Mouse (Mus musculus) megakaryocyte progenitor cell, adult 5-6 weeks (primary cell): ENCODE data around the gene Cux2. TPM values are rescaled to one million over a fixed set of nuclear protein-coding genes. Genes with fewer than 3 reads are reported as not detected.

Source experiments
- ATAC-seq: replicated peaks from 2 replicates; pipeline ENCODE4 v1.8.0; 2016; ENCODE audit warnings: mild to moderate bottlenecking, moderate TSS enrichment, inconsistent platforms; ENCODE audit not compliant: poor library complexity
- total RNA-seq, 2 experiments: library from RNA; stranded (forward) in 1 of 2; stranded (reverse) in 1 of 2; fragments of 157-497, 149-512 nt in 1 of 2; fragments of 200-1000 nt in 1 of 2; gene quantifications; 2 replicates each; pipeline versions ENCODE4 v1.2.3 to v1.2.4; 2015 to 2017

The Cux2 gene
- total RNA-seq, 2 experiments from 2014 or later = 0.07 to 1.1 TPM

DNA sequence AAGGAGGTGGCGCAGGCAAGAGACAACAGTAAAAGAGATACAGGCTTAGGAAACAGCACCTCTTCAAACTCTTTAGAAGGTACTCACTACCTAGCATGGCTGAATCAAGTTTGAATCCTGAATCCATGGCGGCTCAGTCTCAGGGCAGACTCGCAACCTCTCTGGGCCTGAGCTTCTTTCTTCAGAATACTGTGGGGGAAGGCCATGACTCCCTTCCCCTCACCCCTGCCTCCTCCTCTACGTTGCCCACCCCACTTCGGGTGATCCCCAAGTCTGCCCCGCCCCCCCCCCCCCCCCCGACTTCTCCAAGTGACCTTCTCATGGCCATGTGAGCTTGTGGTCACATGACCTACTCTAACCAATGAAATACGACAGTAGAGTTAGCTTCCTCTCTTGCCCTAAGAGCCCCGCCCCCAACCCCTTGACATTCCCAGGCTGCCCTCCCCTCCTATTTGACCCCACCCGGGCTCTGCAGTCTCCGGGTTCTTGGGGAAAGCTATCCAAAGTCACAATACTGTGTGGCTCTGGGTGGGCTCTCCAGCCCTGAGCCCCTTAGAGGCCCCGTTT is 10.9 kb upstream of the Cux2 start:
- ATAC-seq = no peak

DNA sequence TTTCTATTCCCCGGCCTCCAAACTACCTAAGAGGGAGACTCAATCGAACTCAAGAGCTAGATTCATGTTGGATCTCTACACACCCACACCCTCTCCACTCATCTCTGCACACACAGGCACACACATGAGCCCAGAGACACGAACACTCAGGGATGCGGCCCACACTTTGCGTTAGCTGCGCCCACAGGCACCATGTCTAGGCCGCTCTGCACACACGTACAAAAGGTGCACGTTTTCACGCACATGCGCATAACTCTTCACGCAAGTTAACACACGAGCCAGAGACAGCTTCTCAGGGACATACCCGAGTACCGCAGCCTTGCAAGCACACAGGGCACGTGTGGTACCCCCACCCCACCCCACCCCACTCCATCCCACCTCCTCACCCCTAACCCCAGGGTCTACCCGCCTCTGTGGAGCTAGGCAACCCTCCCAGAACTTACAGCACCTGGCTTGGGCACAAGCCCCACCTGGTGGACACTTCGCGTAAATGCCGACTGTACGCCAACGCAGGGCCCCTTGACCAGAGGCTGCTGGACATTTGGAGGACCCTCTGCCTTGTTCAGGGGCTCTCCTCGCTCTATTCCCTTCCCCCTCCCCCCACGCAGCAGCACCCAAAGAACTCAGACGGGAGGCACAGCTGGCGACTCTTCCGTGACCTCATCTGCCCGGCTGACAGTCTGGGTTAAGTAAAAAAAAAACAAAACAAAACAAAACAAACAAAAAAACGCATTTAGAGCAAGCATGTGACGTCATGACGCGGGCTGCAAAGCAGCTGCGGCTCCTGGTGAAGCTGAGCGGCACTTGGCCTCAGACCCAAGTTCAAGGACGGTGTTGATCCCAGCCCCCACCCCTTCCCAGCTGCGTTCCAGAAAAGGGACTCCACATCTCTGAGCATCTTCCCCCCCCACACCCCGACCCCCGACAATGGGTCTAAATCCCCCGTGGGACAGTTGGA is 9.4 kb upstream of the Cux2 start:
- ATAC-seq = peak; percentile 63

DNA sequence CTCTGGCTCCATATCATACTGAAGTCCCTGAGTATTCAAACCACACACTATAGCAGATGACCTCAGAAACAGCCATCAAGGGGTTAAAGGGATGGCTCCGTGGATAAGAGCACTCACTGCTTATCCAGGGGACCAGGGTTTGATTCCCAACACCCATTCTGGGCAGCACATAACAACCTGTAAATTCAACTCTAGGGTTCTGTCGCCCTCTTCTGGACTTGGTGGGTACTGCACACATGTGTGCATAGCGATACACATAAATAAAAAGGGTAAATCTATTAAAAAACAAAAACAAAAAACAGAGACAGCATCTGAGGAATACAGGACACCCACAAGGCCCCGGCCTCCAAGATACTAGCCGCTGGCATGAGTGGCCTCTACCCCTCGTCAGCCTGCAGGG is 7.7 kb upstream of the Cux2 start:
- 0 out of 2 replicates have a peak, but pooled peaks have one; percentile 25 for ATAC-seq

DNA sequence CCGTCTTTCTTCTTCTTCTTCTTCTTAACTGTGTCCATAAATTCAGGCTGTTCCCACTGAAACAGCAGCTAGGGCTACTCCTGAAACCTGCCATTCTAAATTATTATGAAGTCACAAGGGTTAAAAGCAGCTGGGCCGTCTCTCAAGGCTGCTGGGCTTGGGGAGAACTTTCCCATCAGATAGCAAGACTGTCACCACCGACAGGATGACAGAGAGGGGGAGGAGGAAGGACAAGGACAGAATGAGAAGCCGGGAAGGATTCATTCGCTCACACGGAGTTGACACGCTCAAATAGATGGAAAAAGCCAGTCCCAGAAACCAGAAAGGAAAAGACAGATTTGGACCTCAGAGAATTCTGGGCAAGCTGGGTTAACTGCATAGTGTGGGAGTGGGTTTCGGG is 6.7 kb upstream of the Cux2 start:
- ATAC-seq = no peak

DNA sequence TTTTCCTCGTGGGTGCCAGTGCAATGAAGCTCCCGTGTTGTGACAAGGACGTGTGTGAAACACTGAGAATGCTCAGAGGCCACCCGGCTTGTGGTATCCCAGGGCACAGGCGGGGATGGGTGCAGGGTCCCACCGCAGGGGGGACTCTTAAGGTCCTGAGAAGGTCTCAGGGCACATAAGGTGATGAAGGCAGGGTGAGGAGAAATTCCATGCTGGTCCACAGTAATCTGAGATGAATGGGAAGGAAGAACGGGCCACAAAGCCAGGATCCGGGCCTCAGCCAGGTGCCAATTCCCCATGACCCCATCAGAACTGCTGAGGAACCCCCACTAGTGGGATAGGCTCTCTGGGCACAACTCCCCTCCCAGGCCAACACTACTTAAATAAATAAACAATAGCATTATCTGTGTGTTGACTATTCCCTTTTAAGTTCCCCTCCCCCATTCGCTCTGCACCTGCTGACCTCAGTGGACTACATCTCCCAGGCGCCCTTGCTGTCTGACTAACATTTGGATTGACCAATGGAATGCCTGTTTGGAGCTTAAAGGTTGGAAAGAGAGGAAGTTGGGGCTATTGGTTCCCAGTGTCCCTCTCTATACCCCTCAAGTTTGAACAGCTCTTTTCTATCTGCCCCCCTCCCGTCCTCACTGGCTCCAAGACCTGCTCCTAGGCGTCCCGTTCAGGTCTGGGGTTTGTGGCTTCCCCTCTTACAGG is 4.4 kb upstream of the Cux2 start:
- peak; percentile 59 for ATAC-seq

DNA sequence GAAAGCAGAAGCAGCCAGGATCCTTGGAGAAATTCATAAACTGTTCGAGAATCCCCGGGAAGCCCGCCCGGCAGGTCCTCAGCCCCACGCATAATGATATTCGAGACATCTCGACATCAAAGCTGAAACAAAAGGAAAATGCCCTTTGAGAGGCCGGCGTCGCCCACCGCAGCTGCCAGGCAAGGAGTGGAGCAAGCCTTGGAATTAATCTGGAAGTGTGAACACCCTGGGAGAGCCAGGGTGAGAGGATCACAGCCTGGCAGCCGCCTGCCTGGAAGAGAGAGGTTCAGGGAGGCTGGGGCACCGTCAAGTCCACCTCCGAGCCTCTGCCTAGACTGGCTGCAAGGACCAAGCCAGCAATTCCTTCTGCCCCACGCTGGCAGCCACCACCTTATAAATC is 3.7 kb upstream of the Cux2 start:
- no peak for ATAC-seq

DNA sequence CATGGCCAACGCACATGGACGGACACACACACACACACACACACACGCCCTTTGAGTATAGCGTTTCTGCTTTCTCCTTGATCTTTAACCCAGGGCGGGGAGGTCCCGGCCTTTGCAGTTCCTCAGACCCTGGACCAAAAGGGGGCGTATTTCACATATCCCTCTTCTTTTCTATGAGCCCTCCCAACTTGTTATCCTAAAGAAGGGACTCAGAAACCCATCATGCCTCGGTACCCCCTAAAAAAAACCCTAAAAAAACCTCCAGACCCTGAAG is 867 bp upstream of the Cux2 start:
- 0 out of 2 replicates have a peak, but pooled peaks have one; percentile 8 for ATAC-seq

DNA sequence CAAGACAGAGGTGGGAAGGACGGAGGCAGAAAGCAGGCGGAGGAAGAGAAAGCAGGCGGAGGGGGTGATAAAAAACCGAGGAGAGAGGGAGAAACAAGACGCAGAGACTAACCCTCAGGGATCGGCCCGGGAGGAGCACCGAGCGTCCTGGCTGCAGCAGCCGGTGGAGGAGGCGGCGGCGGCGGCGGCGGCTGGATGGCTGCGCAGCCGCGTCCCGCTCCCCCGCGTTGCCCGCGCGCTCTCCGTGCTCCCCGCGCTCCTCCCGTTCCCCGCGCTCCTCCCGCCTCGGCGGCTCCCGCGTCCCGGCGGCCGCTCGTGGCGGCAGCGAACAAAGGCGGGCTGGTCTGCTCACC is 262 bp downstream of the Cux2 start:
- no peak for ATAC-seq

DNA sequence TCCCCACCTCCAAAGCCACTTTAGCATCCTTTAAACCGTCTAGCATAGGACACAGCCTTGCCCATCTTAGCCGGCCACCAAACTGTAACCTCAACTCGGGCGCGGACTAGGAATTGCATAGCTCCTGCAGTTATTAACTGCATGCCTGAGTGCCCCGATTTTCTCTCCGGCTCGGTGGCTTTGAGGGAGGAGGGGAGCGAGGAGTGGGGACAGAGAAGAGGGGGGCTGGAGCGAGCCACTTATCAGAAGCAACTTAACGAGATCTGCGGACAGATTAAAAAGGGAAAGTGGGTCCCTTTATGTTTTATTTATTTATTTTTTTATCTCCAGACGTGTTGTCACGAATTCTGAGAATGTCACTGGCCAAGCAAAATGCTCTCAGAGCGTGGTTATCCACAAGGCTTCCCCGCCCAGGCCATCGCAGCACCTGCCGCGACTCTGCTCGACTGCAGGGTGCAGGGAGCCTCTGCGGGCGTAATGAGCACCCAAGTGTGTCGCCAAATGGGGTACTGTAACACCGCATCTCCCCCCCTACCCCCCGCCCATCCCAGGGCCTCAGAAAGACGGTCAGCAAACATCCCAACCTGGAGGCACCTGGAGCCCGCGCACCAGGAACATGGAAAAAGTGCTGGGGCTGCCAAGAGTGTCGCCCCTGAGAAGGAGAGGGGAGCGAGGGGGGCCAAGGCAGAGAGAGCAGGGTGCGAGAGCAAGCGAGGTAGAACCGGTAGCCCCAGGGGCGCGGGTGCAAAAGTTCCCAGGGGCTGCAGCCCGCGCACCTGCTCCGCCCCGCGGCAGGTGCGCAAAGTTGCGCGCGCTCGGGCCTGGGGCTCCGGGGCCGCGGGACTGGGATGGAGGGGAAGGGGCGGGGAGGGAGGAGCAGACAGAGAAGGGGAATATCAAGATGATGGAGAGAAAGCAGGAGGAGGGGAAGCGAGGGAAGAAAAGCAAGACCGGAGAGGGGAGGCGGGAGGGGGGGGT is 927 bp downstream of the Cux2 start:
- ATAC-seq = no peak

DNA sequence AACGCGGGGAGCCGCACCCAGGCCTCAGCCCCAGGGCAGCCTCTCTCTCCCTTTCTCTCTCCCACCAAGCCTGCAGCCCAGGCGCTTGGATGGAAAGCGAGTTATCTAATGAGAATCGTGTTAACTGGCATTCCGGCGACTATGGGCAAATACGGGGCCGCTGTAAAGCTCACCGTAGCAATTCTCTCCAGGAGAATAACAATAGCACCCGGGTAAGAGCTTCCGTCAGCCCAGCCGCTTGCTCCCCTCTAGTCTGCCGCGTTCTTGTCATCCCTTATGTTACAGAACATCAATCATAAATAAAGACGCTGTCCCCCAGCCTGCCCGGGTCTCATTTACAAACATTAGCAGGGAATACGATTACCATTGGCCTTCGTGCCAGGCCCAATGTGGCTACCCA is 1.6 kb downstream of the Cux2 start:
- no peak for ATAC-seq

DNA sequence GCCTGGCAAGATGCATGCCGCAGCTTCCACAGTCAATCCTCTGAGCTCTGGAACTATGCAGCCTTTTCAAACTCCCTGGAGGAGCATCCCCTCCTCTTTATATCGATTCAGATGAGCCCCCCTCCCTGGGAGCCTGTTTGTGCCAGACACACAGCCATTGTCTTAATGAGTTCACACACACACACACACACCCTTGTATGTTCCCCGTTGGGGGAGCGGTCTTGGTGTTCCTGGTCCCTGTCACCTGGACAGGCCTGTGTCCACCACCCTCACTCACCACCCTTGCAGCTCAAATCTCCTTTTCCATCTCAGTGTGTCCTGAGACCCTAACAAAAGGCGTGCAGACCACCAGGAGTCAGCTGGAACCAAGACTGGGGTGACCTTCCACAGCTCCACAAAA is 2.1 kb downstream of the Cux2 start:
- ATAC-seq = no peak

DNA sequence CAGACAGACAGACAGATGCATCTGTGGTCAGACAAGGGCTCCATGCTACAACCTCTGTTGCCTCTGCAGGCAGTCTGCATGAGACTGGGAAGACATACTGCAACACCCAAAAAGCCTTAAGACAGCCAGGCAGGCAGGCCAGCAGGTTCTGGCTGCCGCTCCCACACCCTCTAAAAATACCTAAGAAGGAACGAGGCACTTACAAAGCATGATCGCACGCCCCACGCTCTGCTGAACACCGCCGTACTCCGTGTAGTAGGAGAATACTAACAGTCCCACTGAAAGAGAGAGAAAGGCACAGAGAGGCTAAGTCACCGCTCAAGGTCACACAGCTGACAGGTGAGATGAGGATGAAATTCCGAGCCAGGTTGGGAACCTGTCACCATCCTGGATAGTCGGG is 6.3 kb downstream of the Cux2 start:
- ATAC-seq = no peak

DNA sequence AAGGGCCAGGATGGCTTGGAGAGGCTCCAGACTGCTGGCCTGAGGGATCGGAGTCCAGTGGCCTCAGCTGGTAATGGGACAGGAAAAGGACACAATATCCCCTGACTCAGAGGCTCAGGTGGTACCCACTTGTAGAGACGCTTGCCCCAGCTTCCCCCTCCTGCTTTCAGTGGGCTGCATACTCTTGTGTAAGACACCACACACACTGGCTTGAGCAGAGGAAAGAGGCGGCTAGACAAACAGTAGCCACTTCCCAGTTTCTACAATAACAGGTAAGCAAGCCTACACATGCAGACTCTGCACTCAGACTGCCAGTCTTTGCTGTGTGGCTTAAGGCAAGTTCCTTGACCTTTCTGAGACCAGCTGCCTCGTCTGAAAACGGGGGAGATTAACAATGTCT is 14.6 kb downstream of the Cux2 start:
- ATAC-seq = peak; percentile 58

DNA sequence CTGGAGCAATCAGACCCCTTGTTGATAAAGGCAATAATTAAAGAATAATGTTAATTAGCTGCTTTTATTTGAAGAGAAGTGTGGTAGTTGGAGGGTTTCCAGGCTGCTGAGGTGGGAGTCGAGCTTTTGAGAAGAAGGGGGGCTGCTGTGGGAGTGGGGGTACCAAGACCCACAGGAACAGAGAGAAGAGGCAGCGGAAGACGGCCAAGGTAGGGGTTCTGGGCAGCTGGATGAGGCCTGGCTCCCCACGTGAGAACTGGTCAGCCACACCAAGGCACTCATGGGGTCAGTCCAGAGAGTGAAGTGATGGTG is 16.8 kb downstream of the Cux2 start:
- no peak for ATAC-seq

DNA sequence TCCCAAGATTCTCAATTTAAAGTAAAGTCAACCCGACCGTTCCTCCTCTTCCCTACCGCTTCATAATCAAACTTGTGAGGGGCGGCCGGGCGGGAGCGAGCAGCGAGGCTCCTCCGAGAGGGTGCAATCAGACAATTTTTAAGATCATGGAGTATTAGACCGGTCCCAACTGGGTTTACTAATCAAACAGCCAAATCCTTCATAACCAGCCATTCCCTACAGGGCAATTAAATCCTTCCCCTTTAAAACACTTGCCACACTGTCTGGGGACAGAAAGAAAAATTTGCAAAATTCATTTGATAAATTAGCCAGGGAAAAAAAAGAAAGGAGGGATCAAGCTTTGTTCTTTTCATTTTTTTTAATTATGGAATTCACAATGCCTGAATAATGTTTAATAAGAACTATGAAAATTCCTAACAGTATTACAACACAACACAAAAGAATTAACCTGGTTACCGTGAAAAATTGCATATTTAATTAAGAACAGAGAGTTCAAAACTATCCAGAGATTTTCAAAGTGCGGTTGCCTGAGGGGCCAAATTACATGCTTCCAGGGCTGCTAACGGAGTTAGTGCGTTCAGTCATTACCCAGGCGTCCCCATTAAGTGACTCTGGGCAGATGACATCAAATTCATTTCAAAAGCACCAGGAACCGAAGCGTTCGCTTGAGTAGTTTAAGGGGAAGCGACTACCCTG is 17.3 kb downstream of the Cux2 start:
- ATAC-seq = no peak

DNA sequence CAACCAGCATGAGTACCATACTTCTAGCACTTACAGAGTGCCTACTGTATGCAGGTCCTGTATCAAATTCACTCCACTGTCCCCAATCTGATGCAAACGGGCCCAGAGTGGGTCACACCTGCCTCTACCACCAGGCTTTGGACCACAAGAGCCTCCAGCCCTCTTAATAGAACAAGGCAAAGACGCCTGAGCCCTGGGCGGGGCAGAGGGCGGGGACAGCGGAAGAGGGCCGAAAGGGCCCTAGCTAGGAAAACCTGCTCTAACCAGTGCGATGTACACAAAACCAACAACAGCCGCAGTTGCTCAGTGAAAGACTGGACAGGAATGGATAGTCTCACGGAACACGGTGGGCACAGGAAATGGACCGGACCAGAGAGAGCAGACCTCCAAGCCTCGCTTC is 18.8 kb downstream of the Cux2 start:
- no peak for ATAC-seq

DNA sequence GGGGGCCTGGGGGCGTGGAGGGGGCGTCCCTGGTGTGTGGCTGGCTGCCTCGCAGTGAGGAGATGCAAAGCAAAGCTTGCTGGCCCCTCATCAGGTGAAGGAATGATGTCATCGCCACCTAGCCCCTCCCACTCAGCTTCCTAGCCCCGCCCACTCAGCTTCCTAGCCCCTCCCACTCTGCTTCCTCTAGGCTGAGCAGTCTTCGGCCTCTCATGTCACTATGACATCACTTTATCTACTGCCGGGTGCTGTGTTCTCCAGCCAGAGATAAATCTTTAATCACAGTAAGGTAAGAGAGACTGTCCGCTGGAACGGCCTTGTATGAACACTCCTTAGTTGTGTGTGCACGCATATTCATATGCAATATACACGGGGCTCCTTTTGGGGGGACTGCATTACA is 19.3 kb downstream of the Cux2 start:
- no peak for ATAC-seq

DNA sequence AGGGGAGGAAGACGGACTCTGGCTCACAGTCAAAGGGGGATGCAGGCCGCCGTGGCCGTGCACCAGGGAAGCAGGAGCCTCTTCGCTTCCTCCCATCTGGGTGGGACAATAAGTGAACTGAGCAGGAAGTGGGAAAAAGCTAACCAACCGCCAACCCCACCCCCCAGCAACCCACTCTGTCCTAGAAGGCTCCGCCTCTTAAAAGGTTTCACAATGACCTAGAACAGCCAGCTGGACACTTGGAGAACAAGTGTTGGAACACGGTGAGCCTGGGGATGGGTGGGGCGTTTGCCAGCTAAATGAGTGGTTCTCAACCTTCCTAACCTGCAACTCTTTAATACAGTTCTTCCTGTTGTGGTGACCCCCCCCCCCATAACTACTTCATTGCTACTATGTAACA is 23.1 kb downstream of the Cux2 start:
- ATAC-seq = no peak

DNA sequence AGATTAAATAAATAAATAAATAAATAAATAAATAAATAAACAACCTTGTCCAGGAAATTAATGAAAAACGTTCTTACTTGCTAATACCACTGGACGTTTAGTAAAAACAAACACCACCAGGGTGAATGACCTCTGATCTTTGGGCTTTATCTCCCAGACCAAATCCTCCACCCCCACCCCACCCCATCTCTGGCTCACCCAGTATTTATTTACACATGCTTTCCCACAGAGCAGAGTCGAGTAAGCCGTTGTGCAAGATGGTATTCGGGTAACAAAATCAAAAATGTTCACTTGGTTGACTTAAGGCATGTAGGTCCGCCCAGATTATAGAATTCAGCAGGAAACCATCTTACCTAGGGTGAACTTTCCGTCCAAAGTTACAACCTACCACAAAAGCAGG is 23.6 kb downstream of the Cux2 start:
- no peak for ATAC-seq

DNA sequence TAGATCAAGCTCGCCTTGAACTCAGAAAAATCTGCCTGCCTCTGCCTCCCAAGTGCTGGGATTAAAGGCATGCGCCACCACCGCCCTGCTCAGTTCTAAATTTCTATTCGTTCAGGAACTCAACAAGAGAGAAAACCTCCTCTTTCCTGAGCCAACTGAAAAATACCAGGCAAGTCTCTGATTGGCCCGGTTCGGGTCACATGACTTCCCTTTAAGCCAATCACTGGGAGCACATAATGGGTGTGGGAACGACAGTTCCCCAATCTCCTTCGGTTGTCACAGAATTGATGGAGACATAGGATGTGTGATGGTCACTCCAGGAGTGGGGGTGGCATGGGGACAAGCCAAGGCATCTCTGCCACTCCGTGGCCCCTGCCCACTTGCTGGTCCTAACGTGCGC is 24.8 kb downstream of the Cux2 start:
- no peak for ATAC-seq

DNA sequence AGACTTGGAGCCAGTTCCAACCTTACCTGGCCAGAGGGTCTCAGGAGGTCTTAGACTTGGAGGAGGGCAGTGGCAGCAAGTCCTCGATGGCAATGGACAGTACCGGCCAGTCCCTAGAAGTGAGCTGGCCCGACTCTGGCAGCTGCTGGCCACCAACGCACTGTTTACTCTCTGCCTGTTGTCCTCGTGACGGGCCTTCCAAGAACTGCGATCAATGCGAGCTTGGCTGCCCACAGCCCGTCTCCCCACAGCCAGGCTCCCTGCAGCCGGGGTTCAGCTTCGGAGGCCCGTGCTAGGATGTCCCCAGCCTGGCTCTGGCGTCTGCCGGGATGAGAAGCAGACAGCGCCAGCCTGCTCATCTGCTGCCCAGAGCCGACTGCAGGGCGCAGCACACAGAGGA is 30.6 kb downstream of the Cux2 start:
- no peak for ATAC-seq
